Mouse (Mus musculus): ENCODE measurements around the gene Tmem30b.

DNA sequence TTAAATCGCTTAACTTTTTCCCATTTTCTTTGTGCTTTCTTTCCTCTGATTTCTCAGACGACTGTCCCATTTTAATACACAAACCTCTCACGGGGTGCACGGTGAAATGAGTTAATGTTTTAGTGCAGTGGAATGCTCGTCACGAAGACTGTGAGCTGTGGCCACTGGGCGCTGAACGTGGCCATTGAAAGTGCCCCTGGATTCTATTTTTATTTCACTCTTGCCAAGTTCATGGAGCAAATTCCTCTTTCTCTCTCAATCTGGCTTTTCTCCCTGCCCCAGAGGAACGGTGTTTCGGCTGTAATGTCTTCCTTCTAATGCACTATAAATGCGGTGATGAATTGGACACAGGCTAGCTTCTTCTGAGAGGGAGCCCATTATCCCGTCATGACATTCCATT is 23.1 kb downstream of the Tmem30b start:
- TF ChIP-seq CTCF (IDR thresholded peaks at IDR 0.05) (no peak), EP300 (IDR thresholded peaks at IDR 0.05) (no peak)

Data from lung, postnatal 0 days (tissue).